ENCODE assay signal across 28 mouse cellular contexts in the genomic region with DNA sequence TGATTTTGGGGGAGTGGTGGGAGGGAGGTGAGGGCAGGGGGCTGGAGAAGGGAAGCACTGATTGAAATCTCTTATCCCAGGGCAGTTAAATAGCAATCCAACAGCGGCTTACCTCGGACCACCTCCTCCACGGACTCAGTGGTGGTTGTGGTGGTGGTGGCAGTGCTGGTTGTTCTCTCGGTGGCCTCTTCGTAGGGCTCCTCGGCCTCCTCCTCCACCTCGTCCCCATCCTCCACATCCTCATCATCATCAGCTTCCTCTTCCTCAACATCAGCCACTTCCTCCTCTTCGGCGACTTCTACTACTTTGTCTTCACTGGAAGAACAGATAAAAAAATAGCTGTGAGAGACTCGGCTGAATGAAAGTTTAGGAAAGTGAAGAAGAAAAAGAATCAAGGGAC.
"Had no signal": no experiment of that assay in that cellular context is flagged by ENCODE, and none has a peak within 500 bp of the region (broad histone marks: within the 10 kb centered on the region; RNA-seq: fewer than 3 reads in every experiment).

No protein-coding gene starts in this region.

- H3K27ac ChIP-seq: embryonic facial prominence, embryonic 10.5 days; embryonic facial prominence, embryonic 12.5 days; embryonic facial prominence, embryonic 13.5 days; embryonic facial prominence, embryonic 15.5 days; forebrain, embryonic 10.5 days; forebrain, embryonic 13.5 days; forebrain, embryonic 15.5 days; gastrocnemius, adult 2 months; heart, adult 2 months had no signal

- H3K9ac ChIP-seq: embryonic facial prominence, embryonic 12.5 days; embryonic facial prominence, embryonic 13.5 days; embryonic facial prominence, embryonic 15.5 days; forebrain, embryonic 12.5 days; forebrain, embryonic 13.5 days; forebrain, embryonic 15.5 days; forebrain, postnatal 0 days had no signal

- ATAC-seq: forebrain, embryonic 13.5 days; forebrain, embryonic 14.5 days; forebrain, embryonic 15.5 days; forebrain, embryonic 16.5 days; forebrain, postnatal 0 days had no signal

- H3K4me3 ChIP-seq: embryonic facial prominence, embryonic 10.5 days; embryonic facial prominence, embryonic 12.5 days; embryonic facial prominence, embryonic 13.5 days; embryonic facial prominence, embryonic 15.5 days; erythroblast, embryonic 14.5 days; forebrain, embryonic 10.5 days; forebrain, embryonic 12.5 days; forebrain, embryonic 13.5 days; forebrain, embryonic 15.5 days; gastrocnemius, adult 2 months; heart, adult 2 months had no signal

- H3K9me3 ChIP-seq: embryonic facial prominence, embryonic 12.5 days; embryonic facial prominence, embryonic 13.5 days; embryonic facial prominence, embryonic 15.5 days; forebrain, embryonic 12.5 days; forebrain, embryonic 15.5 days had no signal

- DNase-seq: cerebellum, adult 2 months; cerebellum, adult 8-10 months; cerebellum, adult 9-10 months; cerebellum, adult 9-11 months; cerebellum, postnatal 10 days; cerebellum, postnatal 14 days; cerebellum, postnatal 25 days; cerebellum, postnatal 36 days; embryo, embryonic 11 days; forebrain, postnatal 0 days; gastrocnemius, adult 2 months; gastrocnemius, postnatal 10 days; gastrocnemius, postnatal 14 days; gastrocnemius, postnatal 25 days; gastrocnemius, postnatal 36 days; heart, adult 18-20 months; heart, adult 2 months had no signal

- H3K27me3 ChIP-seq: embryonic facial prominence, embryonic 12.5 days; embryonic facial prominence, embryonic 13.5 days; embryonic facial prominence, embryonic 15.5 days; forebrain, embryonic 12.5 days; forebrain, embryonic 13.5 days; forebrain, embryonic 15.5 days had no signal

- H3K4me2 ChIP-seq: embryonic facial prominence, embryonic 12.5 days; embryonic facial prominence, embryonic 13.5 days; embryonic facial prominence, embryonic 15.5 days; forebrain, embryonic 12.5 days; forebrain, embryonic 13.5 days; forebrain, embryonic 15.5 days had no signal
